Mouse (Mus musculus) neural tube, embryonic 11.5 days (tissue): Measurements from ENCODE around the gene Nepro. TPM values are rescaled to one million over a fixed set of nuclear protein-coding genes. Genes with fewer than 3 reads are reported as not detected.

Experiments
- ATAC-seq: fragments of 200-750 bp; cut with Nextera tagmentation; 2 replicates; pipeline ENCODE4 v1.8.0; 2017; ENCODE audit warnings: moderate number of reproducible peaks, mild to moderate bottlenecking, moderate TSS enrichment, moderate library complexity; ENCODE audit not compliant: insufficient read depth, low FRiP score, low TSS enrichment
- DNase-seq: peaks from one replicate; pipeline ENCODE4 v3.0.0-alpha.2; 2015; ENCODE audit warnings: low spot score
- H3K27ac ChIP-seq: fragments of 300-500 bp; sonication (generic); 2 replicates; pipeline ENCODE4 v1.5.1; 2014; ENCODE audit warnings: low read depth, mild to moderate bottlenecking, low read length
- H3K27me3 ChIP-seq: fragments of 300-500 bp; sonication (generic); 2 replicates; pipeline ENCODE4 v1.6.1; 2014; ENCODE audit warnings: mild to moderate bottlenecking, low read length, mixed read lengths; ENCODE audit not compliant: control insufficient read depth, insufficient read depth
- H3K36me3 ChIP-seq: fragments of 300-500 bp; sonication (generic); 2 replicates; pipeline ENCODE4 v1.6.1; 2014; ENCODE audit warnings: mild to moderate bottlenecking, low read length, moderate library complexity, mixed read lengths; ENCODE audit not compliant: control insufficient read depth, insufficient read depth
- H3K4me1 ChIP-seq: fragments of 300-500 bp; sonication (generic); 2 replicates; pipeline ENCODE4 v1.6.1; 2014; ENCODE audit warnings: low read length, mixed read lengths; ENCODE audit not compliant: control insufficient read depth, insufficient read depth
- H3K4me2 ChIP-seq: fragments of 300-500 bp; sonication (generic); 2 replicates; pipeline ENCODE4 v1.6.1; 2014; ENCODE audit warnings: low read depth, mild to moderate bottlenecking, moderate library complexity
- H3K4me3 ChIP-seq: fragments of 300-500 bp; sonication (generic); 2 replicates; pipeline ENCODE4 v1.5.1; 2014; ENCODE audit warnings: low read depth, low read length
- H3K9ac ChIP-seq: fragments of 300-500 bp; sonication (generic); 2 replicates; pipeline ENCODE4 v1.6.1; 2014; ENCODE audit warnings: mild to moderate bottlenecking, low read length
- H3K9me3 ChIP-seq: fragments of 300-500 bp; sonication (generic); 2 replicates; pipeline ENCODE4 v1.6.1; 2016; ENCODE audit warnings: low read length; ENCODE audit not compliant: control insufficient read depth
- WGBS: fragments of 180-500 bp; shearing (Covaris S2); extraction: QIAGEN DNeasy Blood & Tissue Kit; methylation state at CpG from one replicate; pipeline ENCODE4 v1.1.7; 2014; 5-methylcytosine and 5-hydroxymethylcytosine counted together
- polyA plus RNA-seq: library from polyadenylated mRNA; unstranded; fragments of >200 nt; fragmentation: Nextera tagmentation; extraction: Ambion mirVana; gene quantifications from 2 replicates; pipeline ENCODE4 v1.2.1, GENCODE M21; 2014

Nepro gene
- polyA plus RNA-seq, 1 experiment from 2014 or later, result 12.3 TPM

DNA sequence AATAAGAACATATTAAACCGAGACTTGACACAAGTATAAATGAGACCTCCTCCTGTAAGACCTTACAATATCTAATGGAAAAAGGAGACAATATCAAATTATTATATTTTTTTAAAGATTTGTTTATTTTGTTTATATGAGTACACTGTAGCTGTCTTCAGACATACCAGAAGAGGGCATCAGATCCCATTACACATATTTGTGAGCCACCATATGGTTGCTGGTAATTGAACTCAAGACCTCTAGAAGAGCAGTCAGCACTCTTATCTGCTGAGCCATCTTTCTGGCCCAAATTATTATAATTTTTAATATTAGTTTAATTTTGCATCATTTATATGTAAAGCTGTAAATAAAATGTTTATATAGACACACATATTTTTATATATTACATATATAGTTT is 18.7 kb downstream of the Nepro start:
- ATAC-seq, result no peak
- no peak for DNase-seq
- H3K9me3 ChIP-seq, result no peaks in the 10 kb centered on the region
- no peaks in the 10 kb centered on the region; the same call in 1 of the 2 replicates for H3K36me3 ChIP-seq
- no peak overlapping the region for H3K27ac ChIP-seq
- 0 out of 2 replicates have a peak, but pooled peaks cover 5% of the 10 kb centered on the region for H3K4me1 ChIP-seq
- H3K4me2 ChIP-seq, result no peak overlapping the region
- no peak overlapping the region for H3K4me3 ChIP-seq
- 98% methylated on average over 1 of the region's 1 CpGs for whole genome bisulfite sequencing
- H3K27me3 ChIP-seq, result no peaks in the 10 kb centered on the region
- H3K9ac ChIP-seq, result no peak overlapping the region

DNA sequence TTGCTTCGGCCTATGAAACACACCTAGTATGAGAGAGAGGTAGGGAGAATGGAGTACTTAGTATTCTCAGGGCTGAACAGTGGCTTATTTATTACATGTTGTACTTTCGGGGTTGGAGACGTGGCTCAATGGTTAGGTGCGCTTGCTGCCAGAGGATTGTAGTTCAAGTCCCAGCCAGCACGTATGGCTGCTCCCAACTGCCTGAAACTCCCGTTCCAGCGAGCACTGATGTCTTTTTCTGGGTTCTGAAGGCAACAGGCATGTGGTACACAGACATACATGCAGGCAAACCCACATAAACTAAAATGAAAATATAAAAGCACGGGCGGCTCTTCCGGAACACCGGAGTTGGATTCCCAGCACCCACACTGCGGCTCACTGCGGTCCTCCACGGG is 21.4 kb downstream of the Nepro start:
- peak; percentile 20; the same call in 1 of the 2 replicates for ATAC-seq
- peak overlapping the region; percentile 96 for H3K9ac ChIP-seq
- H3K27me3 ChIP-seq, result no peaks in the 10 kb centered on the region

GRCm38 (mm10) chr16:44745866-44746562 is 21.9 kb downstream of the Nepro start, which contains the start of gene Gtpbp8:
Gtpbp8 (minus strand) TSS chr16:44746363.
- under 1% methylated on average over 46 of the region's 47 CpGs for WGBS
- H3K9me3 ChIP-seq, result no peaks in the 10 kb centered on the region
- 0 out of 2 replicates have a peak, but pooled peaks cover 5% of the 10 kb centered on the region for H3K4me1 ChIP-seq
- DNase-seq, result peak; percentile 84
- peak within 1 kb of the TSS; percentile 92 for H3K27ac ChIP-seq
- peak within 1 kb of the TSS; percentile 96 for H3K9ac ChIP-seq
- no peaks in the 10 kb centered on the region for H3K27me3 ChIP-seq
- peak; percentile 90 for ATAC-seq
- H3K36me3 ChIP-seq, result no peaks in the 10 kb centered on the region
- peak within 1 kb of the TSS; percentile 90 for H3K4me3 ChIP-seq
- H3K4me2 ChIP-seq, result peak within 1 kb of the TSS; percentile 53

More for the DNA sequence above, 21.4 kb downstream of the Nepro start:
- Histone ChIP-seq H3K36me3 (no peaks in the 10 kb centered on the region), H3K27ac (peak overlapping the region; percentile 92), H3K4me1 (0 out of 2 replicates have a peak, but pooled peaks cover 5% of the 10 kb centered on the region), H3K9me3 (no peaks in the 10 kb centered on the region), H3K4me3 (peak overlapping the region; percentile 90), H3K4me2 (peak overlapping the region; percentile 53)
- DNase-seq, result no peak
- WGBS, result 7% methylated on average over 14 of the region's 14 CpGs

- Histone ChIP-seq H3K9me3 (no peaks in the 10 kb centered on the region), H3K9ac (no peak overlapping the region), H3K4me1 (0 out of 2 replicates have a peak, but pooled peaks cover 5% of the 10 kb centered on the region), H3K27ac (no peak overlapping the region), H3K4me2 (no peak overlapping the region), H3K4me3 (no peak overlapping the region), H3K27me3 (no peaks in the 10 kb centered on the region), H3K36me3 (no peaks in the 10 kb centered on the region)
- DNase-seq, result no peak
- WGBS, result 61% methylated on average over 3 of the region's 3 CpGs
- ATAC-seq, result no peak
Measured at GRCm38 (mm10) chr16:44748007-44748406, 23.9 kb downstream of the Nepro start.

DNA sequence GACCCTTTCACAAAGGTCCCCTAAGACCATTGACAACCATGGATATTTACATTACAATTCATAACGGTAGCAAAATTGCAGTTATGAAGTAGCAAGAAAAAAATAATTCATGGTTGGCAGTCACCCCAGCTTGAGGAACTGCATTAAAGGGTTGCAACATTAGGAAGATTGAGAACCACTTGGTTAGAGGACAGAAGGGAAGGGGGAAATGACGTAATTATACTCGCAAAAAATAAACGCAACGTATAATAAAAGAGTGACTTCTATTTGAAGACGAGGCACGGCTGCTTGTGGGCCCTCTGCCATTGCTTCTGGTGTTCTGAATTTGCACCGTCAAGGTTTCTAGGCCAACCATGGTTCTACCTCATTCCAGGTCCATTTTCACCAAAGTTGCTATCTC is 33.6 kb downstream of the Nepro start:
- no peaks in the 10 kb centered on the region for H3K27me3 ChIP-seq
- no peak for DNase-seq
- no peak overlapping the region for H3K27ac ChIP-seq
- H3K9ac ChIP-seq, result no peak overlapping the region
- H3K9me3 ChIP-seq, result no peaks in the 10 kb centered on the region
- no peaks in the 10 kb centered on the region for H3K4me1 ChIP-seq
- H3K4me2 ChIP-seq, result no peak overlapping the region
- no peaks in the 10 kb centered on the region for H3K36me3 ChIP-seq
- WGBS, result 89% methylated on average over 8 of the region's 8 CpGs
- H3K4me3 ChIP-seq, result no peak overlapping the region
- no peak for ATAC-seq

DNA sequence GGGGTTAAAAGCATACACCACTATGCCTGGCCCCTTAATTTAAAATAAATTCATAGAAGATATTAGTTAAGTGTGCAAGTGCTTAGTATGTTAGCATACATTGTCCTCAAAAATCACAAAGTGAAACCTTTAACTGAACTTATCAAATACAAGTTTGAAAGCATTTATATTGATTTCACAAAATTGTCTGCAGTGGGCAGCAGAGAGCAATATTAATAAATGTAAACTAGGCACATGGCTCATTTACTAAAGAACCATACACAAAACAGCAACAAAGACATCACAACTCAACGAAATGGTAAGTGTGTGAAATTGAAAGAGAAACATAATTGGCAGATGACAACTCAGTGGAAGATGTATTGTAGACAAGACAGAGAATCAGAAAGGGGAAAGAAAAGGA is 37.7 kb downstream of the Nepro start:
- no peaks in the 10 kb centered on the region for H3K36me3 ChIP-seq
- no peaks in the 10 kb centered on the region for H3K27me3 ChIP-seq
- DNase-seq (no peak), ATAC-seq (no peak)
- H3K4me1 ChIP-seq, result no peaks in the 10 kb centered on the region
- H3K27ac ChIP-seq, result no peak overlapping the region
- WGBS, result 60% methylated on average over 1 of the region's 1 CpGs
- H3K9ac ChIP-seq, result no peak overlapping the region
- H3K9me3 ChIP-seq, result no peaks in the 10 kb centered on the region
- no peak overlapping the region for H3K4me2 ChIP-seq
- no peak overlapping the region for H3K4me3 ChIP-seq

GRCm38 (mm10) chr16:44765555-44766319 is 41.6 kb downstream of the Nepro start, which contains the start of gene Cd200r1:
Cd200r1 (plus strand) TSS chr16:44765736.
- ATAC-seq, result no peak
- Histone ChIP-seq H3K27me3 (no peaks in the 10 kb centered on the region), H3K4me1 (no peaks in the 10 kb centered on the region), H3K4me2 (no peak within 1 kb of the TSS), H3K9me3 (no peaks in the 10 kb centered on the region), H3K4me3 (no peak within 1 kb of the TSS), H3K36me3 (no peaks in the 10 kb centered on the region), H3K9ac (no peak within 1 kb of the TSS), H3K27ac (no peak within 1 kb of the TSS)
- no peak for DNase-seq
- 82% methylated on average over 22 of the region's 22 CpGs for WGBS

DNA sequence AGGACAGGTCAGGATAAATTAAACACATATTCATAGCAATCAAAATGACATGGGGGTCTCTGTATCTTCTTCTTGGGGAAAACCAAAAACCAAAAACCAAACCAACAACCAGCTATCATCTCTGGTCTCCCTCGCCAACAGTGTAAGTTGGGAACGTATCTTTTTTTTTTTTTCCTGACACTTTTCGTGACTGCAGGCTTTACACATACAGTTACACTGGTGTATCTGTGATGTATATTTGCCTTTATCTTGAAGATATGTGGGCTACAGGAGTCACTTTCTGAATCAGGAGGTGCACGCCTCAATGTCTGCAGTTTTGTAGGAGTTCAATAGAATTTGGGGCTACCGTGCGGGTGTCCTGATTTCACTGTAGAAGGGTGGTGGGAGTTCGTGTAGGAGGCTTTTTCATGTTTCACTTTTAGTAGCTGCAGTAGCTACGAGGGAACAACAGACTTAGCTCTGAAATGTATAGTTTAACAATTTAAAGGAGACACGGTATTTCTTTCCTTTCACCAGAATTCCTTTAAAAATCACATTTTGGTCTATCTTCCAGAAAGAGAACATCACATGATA is 42.3 kb downstream of the Nepro start:
- Histone ChIP-seq H3K4me1 (no peaks in the 10 kb centered on the region), H3K27me3 (no peaks in the 10 kb centered on the region), H3K9me3 (no peaks in the 10 kb centered on the region), H3K4me2 (no peak overlapping the region), H3K4me3 (no peak overlapping the region), H3K27ac (no peak overlapping the region), H3K9ac (no peak overlapping the region), H3K36me3 (no peaks in the 10 kb centered on the region)
- DNase-seq, result no peak
- WGBS, result 89% methylated on average over 9 of the region's 9 CpGs
- no peak for ATAC-seq
